Mouse (Mus musculus): ENCODE data around the gene Snx18.

The Snx18 gene

GRCm38 (mm10) chr13:113617891-113618823, at the start of gene Snx18:
Snx18 (minus strand) TSS chr13:113618564.
- DNase-seq (ENCODE audit: low spot score in 2 of 2): peak; percentile 88 to 96

DNA sequence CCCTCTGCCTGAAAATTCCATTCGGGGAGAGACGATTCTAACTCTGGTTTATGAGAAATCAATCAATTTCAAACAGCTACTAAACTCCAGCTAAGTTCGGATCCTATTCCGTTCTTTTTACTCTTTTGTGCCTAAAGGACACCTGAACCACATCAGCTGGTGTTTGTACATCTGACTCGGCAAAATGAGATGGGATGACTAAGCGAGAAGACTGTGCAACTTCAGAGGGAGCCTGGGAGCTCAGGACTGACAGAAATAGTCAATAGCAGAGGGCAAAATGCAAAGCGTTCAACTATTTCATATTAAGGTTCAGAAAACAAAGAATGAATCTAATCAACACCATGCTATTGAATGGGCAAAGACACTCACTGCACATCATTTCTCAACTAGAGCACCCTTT, 45.5 kb upstream of the Snx18 start:
- DNase-seq (ENCODE audit: low spot score in 2 of 2): no peak

- DNase-seq (ENCODE audit: low spot score in 2 of 2): peak; percentile 38 to 84
These were observed 44.9 kb upstream of the Snx18 start, which contains the start of gene Hspb3 for GRCm38 (mm10) chr13:113663151-113663779. Hspb3 (minus strand) TSS chr13:113663676.

DNA sequence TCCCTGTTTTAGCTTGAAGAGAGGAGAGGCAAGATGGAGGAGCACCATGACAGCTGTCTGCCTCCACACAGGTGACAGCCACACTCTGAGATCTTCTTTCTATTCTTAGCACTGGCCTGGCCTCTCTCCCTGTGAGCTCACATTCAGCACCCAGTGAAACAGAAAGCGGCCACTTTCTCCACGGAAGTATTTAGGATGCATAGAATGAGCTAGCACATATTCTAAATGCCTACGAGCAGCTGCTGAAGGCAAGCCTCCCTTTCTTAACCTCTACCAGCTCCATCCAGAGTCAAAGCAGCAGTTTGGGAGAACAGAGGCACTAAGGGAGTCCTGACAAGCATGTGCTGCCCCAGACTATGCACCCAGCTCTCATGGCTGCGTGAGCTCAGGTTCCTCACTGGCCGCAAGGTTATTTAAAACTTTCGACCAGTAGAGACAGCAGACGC, 43.5 kb upstream of the Snx18 start:
- DNase-seq (ENCODE audit: low spot score in 2 of 2): no peak

DNA sequence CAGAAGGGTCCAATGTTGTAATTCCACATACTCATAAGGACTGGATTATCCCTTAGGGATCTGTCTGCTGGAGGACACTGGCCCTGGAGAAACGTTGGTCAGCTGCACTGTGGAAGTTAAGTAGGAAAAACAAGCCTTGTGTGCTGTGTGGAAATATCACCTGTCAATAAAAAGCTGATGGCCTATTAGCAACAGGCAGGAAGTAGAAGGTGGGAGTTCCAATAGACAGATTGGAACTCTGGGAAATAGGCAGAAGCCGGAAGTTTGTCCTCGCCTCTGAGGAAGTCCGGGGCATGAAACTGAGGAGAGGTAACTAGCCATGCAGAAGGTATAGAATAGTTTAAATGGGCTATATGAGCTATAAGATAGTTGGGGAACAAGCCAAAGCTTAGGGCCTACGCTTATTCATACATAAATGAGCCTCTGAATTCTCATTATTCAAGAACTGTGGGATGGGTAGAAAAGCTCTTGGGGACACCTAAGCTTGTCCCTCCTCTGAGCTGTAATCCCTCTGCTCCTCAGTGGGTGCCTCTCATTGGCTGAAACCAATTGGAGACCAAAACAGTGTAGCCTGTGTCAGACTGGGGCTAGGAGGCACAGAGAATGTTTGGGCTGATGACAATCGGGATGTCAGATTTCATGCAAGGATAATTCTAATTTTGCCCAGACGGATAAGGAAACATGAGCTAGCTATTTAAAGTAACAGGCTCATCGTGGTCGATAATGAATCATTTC, 42.4 kb upstream of the Snx18 start:
- DNase-seq (ENCODE audit: low spot score in 2 of 2): no peak

DNA sequence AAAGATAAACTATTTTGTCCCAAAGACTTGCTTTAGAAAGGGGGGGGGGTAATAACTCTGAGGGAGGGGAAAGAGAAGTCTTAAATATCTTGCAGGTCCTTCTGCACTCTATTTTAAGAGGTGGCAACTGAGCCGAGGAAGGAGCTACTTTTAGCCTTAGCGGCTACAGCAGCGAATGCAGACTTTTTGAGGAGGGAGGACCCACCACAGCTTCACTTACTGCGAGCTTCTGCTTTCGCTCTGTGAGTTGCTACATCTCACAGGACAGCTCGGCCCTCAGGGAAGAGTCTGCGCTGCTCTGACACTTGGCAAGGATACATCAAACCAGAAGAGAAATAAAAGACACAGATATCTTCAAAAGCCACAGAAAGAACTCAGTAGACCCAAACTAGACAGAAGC, 38.8 kb upstream of the Snx18 start:
- DNase-seq (ENCODE audit: low spot score in 2 of 2): no peak

GRCm38 (mm10) chr13:113656639-113657038, 38.3 kb upstream of the Snx18 start:
- no peak for DNase-seq (ENCODE audit: low spot score in 2 of 2)

- DNase-seq (ENCODE audit: low spot score in 2 of 2): no peak
These were observed 37.1 kb upstream of the Snx18 start for GRCm38 (mm10) chr13:113655511-113655910.

DNA sequence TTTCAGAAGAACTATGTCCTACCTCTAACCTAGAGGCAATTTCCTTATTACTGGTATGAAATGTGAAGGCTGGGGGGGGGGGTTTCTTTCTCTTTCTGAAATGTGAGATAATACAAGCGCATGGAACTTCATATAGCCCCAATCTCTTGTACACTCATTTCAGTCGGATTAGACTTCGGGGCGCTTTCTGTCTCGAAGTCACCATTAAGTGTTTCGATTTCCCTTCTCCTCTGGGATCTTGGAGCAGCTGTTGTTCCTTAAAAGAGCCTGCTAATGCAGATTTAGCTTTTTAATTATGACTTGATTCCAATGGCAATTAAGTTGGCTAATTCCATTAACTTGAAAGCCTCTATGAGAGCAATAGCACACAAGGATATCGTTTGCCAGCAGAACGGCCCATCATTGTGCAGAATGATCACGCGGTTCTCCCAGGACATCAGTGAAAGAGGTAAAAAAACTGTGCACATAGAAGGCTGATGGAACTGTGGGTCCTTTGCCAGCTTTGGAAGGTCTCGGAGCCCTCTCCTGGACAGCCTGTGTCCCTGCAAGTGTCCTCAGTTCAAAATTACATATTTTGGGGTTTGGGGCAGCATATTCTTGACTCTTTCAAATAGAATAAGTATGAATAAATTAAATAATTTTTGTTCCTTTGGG, 22.7 kb upstream of the Snx18 start:
- no peak for DNase-seq (ENCODE audit: low spot score in 2 of 2)

DNA sequence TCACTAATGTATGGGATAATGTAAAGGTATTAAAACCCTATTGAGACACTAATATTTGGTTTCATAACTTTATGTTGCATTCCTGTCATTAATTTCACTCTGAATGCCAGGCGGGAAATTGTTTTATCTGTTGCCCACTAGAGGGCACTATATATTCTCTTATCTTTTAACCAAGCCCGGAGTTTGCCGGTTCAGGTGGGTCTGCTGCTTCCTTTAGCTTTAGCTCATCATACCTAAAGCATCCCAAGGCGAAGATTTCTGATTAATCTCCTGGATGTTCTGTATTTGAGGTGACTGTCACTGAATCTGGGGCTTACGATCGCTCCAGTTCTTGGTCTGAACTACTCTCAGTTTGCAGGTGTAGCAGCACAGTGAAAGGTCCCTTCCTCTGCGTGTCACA, 20.6 kb upstream of the Snx18 start:
- no peak for DNase-seq (ENCODE audit: low spot score in 2 of 2)

DNA sequence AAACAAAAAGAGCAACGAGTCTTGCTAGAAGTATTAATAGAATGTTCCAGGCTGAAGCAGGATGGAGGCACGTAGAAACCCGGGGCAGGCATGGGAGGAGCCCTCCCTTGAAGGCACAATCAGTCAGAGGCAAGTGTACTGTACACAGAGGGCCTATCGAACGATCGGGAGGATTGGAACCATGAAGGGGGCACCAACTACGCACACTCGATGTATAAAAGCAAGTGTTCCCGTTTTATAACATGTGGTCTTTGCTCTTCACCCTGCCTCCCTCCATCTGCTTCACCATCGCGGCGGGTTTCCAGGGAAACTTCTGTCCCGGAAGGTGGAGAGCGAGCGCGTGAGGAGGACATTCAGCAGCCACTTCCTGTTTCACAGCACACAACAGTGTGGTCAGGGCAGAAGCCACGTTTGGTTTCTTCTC, 17.4 kb upstream of the Snx18 start:
- DNase-seq (ENCODE audit: low spot score in 2 of 2): no peak

GRCm38 (mm10) chr13:113634732-113635481, 16.5 kb upstream of the Snx18 start:
- no peak for DNase-seq (ENCODE audit: low spot score in 2 of 2)

GRCm38 (mm10) chr13:113632506-113632905, 14.1 kb upstream of the Snx18 start:
- no peak for DNase-seq (ENCODE audit: low spot score in 2 of 2)

GRCm38 (mm10) chr13:113627601-113628000, 9.2 kb upstream of the Snx18 start:
- DNase-seq (ENCODE audit: low spot score in 2 of 2): no peak

DNA sequence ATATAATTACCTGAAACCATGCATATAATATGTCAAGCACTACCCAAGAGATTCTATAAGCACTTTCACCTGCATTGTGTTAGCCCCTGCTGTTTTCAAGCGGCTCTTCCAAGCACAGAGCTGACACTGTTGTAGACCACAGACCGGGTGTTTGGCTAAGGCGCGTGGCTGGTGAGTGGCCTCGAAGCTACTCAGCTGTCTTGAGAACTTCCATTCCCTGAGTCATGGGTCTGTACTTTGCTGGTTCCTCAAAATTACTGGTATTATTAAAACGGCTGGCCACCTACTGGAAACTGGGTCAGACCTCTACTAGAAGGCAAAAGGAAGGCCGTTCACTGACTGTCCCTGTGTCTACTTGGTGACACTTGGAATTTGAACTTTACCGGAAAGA, 4.5 kb upstream of the Snx18 start:
- DNase-seq (ENCODE audit: low spot score in 2 of 2): no peak

DNA sequence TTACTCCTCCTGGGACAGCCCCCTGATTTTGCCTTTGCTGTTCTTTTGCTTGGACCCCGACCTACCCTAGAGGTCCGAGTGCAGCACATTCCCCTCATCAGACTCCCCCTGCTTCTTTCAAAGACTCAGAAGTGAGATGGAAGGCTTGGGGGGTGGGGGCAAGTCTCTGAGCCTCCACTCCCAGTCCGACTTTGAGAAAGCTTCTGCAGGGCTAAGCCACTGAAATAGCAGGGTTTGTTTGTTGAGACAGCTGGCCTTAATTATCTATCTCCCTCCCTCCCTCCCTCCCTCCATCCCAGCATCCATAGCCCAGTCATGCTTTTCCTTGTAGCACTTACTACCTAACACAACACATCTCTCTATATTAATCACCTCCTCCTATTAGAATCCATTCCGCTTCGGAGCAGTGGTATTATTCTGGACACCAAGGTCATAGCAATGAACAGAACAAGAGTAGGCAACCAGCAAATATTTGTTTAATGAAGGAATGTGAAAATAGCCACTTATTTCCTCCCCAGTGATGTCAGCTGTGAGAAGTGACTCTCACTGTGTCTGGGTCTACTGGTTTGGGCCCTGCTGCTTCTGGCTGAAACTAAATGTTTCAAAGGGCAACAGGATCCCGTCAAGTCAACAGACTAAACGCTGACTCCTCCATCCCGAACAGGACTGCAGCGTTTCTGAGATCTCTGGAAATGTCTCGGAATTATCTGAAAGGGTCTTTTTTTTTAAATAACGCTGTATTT, 3.9 kb upstream of the Snx18 start:
- no peak for DNase-seq (ENCODE audit: low spot score in 2 of 2)

- no peak for DNase-seq (ENCODE audit: low spot score in 2 of 2)
These were observed 639 bp upstream of the Snx18 start for GRCm38 (mm10) chr13:113619003-113619402.

GRCm38 (mm10) chr13:113617338-113617890, 950 bp downstream of the Snx18 start:
- DNase-seq (ENCODE audit: low spot score in 2 of 2): peak in 1 of 2 experiments; percentile 20

DNA sequence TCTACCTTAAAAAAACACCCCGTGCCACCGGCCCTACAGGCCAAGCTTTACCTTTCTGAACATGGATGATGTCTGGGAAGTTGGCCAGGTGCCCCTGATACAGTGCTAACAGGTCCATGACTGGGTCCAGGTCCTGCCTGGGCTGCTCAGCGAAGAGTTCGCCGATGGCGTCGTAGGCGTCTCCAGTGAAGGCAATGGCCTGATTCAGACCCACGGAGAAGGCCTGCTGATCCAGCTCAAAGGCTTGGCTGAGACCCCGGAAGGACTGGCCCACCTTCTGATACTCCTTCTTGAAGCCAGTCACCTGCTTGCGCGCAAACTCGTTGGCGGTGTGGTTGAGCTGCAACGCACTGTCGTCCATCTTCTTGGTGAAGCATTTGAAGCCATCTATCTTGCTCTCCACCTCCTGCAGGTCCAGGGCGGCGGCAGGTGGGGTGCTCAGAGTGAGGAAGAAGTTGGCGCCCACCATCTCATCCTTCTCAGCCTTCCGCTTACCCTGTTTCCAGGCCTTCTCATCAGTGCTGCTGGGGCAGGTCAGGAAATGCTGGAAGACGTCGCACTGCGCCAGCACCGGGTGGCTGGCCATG, 1.5 kb downstream of the Snx18 start:
- no peak for DNase-seq (ENCODE audit: low spot score in 2 of 2)
